Mouse (Mus musculus): ENCODE measurements around the gene Peli2. TPM values are rescaled to one million over a fixed set of nuclear protein-coding genes. Genes with fewer than 3 reads are reported as not detected.

Peli2 gene
- polyA plus RNA-seq, 1 experiment, result 125 TPM

- TF ChIP-seq POLR2A (IDR thresholded peaks at IDR 0.05; ENCODE audit: control insufficient read depth, low read depth, low read length) (no peak), CTCF (IDR thresholded peaks at IDR 0.05; ENCODE audit: control insufficient read depth, insufficient read depth, insufficient replicate concordance, low read depth, low read length) (no peak)
- Histone ChIP-seq H3K36me3 (ENCODE audit: control insufficient read depth, insufficient read depth, low read length) (no peaks in the 10 kb centered on the region), H3K4me3 (ENCODE audit: control insufficient read depth, low read depth, low read length) (no peak overlapping the region), H3K4me1 (ENCODE audit: control insufficient read depth, insufficient read depth, low read length) (no peaks in the 10 kb centered on the region), H3K27me3 (ENCODE audit: control insufficient read depth, insufficient read depth, low read length) (no peaks in the 10 kb centered on the region), H3K27ac (ENCODE audit: control insufficient read depth, insufficient read depth, low read depth, low read length) (no peak overlapping the region)
Observed at GRCm38 (mm10) chr14:48329716-48330365, 209.2 kb downstream of the Peli2 start.

Data from testis, adult 2 months (tissue).